Mouse (Mus musculus): Measurements from ENCODE around the gene Krt88.

Krt88 gene

DNA sequence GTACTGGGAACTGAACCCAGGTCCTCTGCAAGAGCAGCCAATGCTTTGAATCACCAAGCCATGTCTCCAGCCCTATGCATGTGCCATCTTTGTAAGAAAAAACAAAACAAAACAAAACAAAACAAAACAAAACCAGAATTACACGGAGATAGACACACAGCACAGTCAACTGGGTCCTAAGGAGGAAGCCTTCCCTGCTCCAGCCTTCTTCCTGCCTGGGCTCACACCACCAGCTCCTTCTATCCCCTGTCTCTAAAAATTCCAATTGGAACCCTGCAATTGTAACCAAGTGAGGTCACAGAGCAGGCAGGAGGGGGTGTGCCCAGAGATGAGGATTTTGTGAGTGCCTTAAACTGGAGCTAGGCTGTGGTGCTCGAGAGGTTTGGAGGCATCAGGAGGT is at the start of gene Krt88:
Gene Krt88, plus strand, starts transcription at position 301 of the 400 bp plus-strand sequence.
- DNase-seq (ENCODE audit: low spot score in 2 of 2), result no peak

DNA sequence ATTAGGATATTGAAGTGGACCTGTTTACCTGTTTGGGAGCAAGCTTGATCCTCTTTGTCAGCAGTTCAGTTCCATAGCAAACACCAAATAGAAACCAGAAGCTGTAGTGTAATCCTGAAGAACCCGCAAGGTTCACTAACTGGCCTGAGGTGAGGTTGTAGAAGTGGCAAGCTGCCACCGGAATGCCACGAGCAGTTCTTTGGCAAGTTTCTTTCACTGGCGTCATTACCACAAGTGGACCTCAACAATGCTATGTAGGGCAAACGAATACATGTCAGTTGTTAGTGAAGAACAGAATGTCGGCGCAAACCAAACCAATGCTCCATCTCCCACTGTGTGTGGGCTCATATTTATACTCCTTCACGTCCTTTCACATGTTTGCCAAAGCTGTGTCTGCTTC is 49.3 kb upstream of the Krt88 start:
- no peak for DNase-seq (ENCODE audit: low spot score in 2 of 2)

DNA sequence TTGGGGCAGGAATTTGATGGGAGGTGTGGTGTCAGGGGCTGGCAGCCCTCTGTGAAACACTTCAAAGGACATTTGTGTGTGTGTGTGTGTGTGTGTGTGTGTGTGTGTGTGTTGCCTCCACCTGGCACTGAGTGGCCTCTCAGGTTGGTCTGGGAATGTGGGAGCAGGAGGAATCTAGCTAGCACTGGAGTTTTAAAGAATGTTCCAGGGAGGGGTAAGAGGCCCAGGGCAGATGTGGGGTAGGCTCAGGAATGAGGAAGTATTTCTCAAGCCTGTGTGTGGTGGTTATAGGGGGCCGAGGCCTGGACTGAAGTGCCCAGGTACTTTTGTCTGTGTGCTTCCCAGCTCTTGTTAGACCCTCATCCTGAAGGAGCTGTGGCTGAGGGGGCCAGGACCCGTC is 36.8 kb upstream of the Krt88 start, which contains the start of gene Krt7:
Gene Krt7, plus strand, starts transcription at position 269 of the 400 bp plus-strand sequence.
- DNase-seq (ENCODE audit: low spot score in 2 of 2), result no peak

DNA sequence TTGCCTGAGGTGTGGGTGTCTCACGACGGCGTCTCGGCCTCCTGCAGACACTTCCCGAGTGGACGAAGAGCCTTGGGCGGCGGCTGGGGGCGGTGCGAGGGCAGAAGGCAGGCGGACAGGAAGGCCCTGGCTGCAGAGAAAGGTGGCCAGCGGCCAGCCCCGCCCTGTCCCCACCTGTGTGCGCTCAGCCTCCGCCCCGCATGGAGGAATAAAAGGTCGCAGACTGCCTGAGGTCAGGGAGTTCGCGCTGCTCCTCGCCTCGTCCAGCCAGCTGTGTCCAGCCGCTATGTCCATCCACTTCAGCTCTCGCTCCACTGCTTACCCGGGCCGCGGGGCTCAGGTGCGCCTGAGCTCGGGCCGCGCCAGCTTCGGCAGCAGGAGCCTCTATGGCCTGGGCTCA is 35.4 kb upstream of the Krt88 start:
- peak in 1 of 2 experiments; percentile 62 for DNase-seq (ENCODE audit: low spot score in 2 of 2)

DNA sequence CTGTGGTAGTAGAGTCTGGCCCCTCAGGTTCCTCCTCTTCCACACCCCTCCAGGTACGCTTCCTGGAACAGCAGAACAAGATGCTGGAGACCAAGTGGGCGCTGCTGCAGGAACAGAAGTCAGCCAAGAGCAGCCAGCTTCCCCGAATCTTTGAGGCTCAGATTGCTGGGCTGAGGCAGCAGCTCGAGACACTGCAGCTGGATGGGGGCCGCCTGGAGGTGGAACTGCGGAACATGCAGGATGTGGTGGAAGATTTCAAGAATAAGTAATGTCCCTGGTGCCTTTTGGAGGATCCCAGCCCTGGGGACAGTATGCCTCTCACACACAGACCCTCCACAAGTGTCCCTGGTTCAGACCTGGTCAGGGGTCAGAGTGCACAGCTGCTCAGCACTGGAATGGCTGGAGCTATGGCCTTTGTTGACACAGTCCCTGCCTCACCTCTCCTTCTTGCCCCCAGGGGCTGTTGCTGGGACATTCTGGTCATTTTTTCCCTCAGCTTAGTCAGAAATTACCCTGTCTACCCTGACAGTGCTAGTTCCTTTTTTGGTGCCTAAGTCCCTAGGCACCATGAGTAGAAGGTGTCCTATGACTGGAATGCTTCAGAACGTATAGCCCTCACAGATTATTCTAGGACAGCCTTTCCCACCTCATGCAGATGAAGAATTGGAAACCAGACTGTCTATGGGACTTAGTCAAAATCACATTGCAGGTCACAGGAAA is 33.5 kb upstream of the Krt88 start:
- no peak for DNase-seq (ENCODE audit: low spot score in 2 of 2)

DNA sequence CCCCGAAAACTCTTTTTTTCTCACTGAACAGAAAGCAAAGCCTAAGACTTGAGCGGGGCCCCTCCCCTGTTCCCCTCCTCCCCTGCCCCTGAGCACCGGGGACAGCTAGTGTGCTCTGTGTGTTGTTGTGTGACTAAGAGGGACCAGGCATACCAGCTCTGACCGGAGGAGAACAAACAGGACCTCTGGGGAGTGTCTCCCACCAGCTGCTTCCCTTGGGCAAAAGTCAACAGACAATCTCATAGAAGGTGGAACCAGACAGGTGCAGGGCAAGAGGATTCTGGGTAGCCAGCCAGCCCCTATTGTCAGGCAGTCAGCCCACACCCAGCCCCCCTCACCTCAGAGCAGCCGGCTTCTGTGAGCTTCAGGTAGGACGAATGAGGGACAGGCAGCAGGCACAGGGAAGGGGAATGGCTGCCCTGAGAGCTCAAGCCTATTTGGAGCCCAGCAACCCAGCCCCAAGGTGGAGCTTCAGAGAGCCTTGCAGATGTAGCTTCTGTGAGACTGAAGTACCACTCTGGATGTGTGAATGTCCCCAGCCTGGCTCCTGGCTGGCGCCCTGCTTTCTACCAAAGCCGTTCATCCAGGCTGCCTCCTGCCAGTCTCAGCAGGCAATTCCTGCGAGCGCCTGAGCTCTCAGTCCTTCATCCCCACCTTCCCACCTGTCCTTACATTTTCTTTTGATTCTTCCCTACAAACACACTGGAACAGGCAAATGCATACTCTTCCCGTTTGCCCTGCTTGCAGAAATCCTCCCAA is 32.6 kb upstream of the Krt88 start:
- DNase-seq (ENCODE audit: low spot score in 2 of 2), result no peak

DNA sequence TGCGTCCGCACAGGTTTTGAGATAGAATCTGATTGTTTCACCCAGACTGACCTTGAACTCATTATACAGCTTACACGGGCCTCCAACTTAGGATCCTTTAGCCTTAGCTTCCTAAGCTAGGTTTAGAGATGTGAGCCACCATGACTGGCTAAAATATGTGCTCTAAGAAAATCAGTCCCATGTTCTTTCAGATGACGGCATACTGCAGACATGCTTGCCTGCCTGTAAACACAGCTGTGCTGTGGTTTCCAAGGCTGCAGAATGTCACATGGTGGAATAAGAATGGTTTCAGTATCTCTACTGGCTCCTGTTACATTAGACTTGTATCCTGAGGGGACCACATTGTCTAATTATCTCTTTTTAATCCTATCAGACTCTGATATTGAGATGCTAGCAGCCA is 28.6 kb upstream of the Krt88 start:
- no peak for DNase-seq (ENCODE audit: low spot score in 2 of 2)

DNA sequence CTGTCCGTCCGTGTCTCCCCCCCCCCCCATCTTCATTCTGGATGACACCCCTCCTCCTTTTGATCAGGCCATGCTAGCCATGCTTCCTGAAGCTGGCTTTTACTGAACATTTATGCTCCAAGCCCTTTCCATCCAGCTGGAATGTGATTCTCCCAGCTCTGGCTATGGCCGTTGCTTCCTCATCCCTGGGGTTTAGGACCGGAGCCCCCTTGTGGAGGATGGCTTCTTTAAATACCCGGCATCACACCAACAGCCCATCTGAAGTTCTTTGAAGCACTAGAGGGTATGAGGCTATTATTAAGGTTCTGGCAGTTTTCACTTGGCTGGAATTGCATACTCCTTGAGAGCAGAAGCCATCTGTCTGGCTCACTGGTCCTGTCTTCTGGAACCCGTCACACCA is 26.6 kb upstream of the Krt88 start:
- DNase-seq (ENCODE audit: low spot score in 2 of 2), result no peak

DNA sequence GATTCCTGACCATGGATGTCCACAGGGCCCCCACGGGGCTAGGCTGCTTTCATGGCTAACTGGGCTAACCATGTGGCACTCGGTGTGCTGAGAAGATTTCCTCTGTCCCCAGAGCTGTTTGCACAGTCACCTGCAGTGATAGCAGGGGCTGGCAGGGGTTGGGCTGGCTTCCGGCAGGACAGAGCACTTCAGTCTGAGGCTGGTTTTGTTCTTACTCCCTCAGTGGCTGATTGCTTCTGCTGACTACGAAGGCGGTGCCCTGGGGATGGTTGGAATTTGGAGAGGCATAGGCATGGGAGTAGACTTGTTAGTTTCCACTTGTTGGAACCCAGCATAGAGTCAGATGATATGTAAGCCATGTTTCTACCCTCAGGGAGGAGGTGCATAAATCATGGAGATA is 22.6 kb upstream of the Krt88 start:
- no peak for DNase-seq (ENCODE audit: low spot score in 2 of 2)

DNA sequence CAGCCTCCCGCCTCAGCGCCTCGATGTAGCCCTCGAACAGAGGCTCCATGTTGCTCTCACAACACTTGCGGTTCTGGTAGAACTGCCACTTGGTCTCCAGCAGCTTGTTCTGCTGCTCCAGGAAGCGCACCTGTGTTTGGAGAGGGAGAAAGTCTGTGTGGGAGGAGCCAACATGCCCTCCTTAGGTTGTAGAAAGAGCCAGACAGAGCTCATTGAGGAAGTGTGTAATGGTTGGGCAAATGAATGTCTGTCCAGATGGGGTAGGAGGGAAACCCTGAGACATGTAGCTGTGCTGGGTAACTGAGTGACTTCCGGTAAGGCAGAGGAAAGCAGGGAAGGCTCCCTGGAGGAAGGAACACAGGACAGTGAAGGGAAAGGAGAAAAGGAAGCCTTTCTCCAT is 10.9 kb upstream of the Krt88 start:
- DNase-seq (ENCODE audit: low spot score in 2 of 2), result no peak

DNA sequence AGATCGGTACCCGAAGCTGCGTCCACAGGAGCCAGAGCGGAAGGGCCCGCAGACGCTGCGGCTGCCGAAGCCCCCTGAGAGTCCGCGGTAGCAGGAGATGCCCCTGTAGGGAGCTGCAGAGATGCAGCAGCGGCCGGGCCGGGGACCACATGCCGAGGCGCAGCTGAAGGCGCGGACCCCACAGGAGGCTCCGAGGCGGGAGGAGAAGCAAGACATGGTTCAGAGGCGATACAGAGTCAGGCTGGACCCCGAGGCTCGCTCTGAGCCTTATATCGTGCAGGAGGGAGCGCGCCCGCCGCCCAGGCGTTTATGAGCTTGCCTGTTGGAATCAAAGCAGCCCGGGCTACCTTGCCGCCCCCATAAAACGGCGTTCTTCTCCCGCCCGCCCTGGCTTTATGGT is 9.0 kb upstream of the Krt88 start, which contains the start of gene Krt87:
Gene Krt87, minus strand, starts transcription at position 250 of the 400 bp plus-strand sequence.
- no peak for DNase-seq (ENCODE audit: low spot score in 2 of 2)

DNA sequence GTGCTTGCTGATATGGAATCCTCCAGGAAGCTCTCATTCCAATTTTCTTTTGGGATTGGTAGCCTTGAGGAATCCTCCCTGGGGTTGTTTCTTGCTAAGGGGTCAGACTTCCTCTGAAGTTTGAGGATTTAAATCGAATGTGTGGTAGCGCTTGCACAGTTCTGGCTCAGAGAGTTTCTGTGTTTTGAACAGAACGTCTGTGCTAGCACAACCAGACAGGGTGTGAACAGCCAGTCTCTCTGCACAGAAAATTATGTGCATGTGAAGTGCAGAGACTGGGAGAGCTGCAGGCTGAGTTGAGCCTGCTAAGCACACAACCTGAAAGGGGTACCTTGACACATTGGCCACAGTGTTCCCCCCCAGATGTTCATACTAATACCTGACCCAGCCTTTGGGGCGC is 6.7 kb upstream of the Krt88 start:
- no peak for DNase-seq (ENCODE audit: low spot score in 2 of 2)

DNA sequence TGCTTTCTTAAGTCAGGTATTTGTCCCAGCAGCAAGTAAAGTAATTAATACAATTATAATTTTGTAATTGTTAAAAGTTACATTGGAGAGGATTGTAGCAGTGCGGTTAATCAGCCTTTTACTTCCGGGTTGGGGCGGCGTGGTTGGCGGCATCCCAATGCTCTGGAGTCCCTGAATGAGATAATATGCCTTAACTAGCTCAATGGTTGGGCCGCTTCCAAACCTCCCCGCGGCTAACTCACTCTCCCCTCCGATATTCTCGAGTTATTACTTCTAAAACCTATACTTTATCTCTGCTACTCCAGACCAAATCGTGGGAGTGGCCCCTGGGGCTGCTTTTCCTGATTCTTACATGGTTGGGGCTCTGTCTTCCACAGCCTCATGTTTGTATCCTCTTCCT is 972 bp upstream of the Krt88 start:
- DNase-seq (ENCODE audit: low spot score in 2 of 2), result no peak

DNA sequence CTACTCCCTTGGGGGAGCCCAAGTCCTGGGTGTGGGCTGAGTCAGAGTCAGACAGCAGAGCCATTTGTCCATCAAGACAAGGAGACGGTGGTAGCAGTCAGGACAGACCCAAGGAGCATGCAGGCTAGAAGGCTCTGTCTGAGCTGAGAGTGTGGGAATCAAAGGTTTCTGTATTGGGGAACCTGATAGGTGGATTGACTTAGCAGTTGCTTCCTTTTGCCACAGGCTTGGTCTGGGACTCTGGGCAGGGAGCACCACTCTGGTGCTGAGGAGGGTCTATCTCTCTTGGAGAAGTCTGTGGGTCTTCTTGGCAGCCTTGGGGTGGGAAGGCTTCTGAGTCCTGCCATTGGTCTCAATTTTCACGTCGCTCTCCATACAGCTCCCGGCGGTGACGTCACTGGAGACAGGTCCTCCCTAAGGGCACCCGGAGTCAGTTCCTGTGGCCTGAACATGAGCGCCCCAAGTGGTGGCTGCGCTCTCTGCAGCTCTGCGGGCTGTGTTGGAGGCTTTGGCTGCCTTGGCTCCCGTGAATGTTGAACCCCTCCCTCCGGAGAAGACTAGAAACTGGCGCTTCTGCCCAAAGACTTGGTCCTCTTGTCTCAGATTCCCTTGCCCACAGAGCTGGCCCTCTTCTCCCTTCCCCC is 5.7 kb downstream of the Krt88 start:
- DNase-seq (ENCODE audit: low spot score in 2 of 2), result peak; percentile 54 to 87

DNA sequence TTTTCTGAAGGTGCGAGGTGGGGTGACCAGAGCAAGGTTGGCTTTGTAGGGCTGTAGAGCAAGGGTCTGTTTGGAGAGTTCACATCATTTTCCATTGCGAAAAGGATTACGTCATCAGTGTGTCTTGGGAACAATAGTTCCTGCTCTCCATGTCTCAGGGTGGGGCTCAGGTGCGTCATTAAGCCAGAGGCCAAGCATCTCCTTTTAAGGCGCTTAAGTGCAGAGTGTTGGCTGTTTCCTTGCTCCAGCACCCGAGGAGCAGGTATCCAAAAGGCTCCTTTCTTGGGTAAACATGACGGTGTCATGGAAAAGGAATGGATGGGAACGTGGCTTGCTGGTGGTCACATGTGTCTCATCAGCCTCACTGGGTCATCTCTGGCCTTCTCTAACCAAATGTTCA is 7.2 kb downstream of the Krt88 start:
- no peak for DNase-seq (ENCODE audit: low spot score in 2 of 2)

DNA sequence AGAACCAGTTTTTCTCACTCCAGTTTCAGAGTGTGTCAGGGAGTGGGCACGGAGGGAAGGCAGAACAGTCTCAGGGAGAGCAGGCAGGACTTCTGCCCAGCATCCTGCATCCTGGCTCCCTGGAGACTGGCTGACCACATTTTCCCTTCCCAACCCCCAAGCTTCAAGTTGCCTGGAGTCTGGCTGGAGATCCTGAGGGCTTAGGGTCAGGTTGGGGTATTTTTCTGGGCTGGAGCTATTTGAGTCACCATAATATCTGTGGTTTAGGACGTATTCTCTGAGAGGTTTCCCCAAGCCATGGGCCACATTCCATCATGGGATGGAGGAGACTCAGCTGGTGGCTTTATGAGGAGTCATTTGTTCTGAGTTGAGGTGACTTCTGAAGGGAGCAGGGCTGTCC is 7.7 kb downstream of the Krt88 start:
- no peak for DNase-seq (ENCODE audit: low spot score in 2 of 2)

DNA sequence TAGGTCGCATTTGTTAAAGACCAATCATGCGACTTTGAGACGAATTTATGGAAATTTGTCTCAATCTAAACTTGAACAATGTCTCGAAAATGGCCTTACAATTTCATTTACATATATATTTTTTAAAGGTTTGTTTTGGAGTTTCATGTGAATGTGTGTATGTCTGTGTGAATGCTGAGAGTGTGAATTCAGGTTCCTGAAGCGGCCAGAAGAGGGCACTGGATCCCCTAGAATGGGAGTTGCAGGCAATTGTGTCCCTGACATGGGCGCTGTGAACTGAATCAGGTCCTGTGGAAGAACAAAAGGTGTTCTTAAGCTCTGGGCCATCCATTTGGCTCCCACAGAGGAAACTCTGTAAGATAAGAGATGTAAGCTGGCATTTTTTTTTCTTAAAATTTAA is 8.3 kb downstream of the Krt88 start:
- no peak for DNase-seq (ENCODE audit: low spot score in 2 of 2)

DNA sequence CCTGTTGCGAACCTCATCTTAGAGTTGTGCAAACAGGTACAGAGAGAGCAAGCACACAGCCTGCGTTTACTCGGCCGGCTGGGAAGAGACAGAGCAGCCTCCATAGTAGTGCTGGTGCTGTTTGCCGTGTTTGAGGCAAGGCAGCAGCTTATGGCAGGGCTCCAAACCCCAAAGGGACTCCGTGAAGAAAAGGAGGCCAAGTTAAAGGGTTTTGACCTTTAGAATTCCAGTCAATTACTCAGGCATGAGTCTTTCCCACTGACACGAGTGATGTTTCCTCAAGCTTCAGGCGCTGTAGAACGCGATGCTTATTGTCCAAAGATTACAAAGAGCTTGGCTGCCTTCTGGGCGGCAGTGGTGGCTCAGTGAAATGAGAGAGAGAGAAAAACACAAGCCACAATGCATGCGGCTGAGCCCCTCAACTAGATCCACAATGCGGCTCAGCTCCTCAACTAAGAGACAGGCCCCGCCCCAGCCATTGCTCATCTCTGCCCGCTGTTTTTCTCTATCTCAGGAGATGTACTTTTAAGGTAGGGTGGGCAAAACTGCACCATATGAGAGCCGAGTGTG is 10.9 kb downstream of the Krt88 start:
- DNase-seq (ENCODE audit: low spot score in 2 of 2), result no peak

DNA sequence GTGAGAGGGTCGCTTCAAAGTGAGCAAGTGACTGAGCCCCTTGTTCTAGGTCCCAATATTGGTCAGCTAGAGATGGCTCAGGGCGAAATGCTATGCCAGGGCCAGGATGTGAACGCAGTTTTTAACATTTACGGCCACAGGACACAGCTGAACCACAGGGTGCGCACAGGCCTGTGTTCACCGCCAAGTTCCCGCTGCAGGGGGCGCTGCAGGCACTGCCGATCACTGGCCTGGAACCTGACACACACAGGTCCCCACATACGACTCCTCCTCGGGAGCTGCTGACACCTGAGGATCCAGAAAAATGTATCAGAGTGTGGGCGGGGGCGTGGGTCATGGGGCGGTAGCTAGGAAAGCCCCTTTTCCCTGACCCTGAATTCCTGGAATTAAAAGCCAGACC is 11.7 kb downstream of the Krt88 start:
- DNase-seq (ENCODE audit: low spot score in 2 of 2), result no peak

DNA sequence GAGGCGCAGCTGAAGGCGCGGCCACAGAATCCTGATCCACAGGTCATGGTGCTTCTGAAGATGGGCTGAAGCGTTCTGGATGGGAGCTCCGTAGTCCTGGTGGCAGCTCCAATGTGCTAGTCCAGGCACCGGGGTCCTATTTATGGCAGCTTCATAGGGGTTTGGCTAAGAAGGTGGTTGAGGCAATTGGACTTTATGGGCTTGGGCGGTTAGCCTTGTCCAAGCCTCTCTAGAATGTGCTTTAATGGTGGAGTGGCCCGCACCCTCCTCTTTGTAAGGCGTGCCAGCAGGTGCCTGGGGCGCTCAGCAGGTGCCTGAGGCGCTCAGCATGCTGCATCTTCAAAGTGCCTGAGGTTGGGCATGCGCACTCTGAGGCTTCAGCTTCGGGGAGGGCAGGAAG is 16.1 kb downstream of the Krt88 start, which contains the start of gene Krt81:
Gene Krt81, minus strand, starts transcription at position 101 of the 400 bp plus-strand sequence.
- DNase-seq (ENCODE audit: low spot score in 2 of 2), result no peak

DNA sequence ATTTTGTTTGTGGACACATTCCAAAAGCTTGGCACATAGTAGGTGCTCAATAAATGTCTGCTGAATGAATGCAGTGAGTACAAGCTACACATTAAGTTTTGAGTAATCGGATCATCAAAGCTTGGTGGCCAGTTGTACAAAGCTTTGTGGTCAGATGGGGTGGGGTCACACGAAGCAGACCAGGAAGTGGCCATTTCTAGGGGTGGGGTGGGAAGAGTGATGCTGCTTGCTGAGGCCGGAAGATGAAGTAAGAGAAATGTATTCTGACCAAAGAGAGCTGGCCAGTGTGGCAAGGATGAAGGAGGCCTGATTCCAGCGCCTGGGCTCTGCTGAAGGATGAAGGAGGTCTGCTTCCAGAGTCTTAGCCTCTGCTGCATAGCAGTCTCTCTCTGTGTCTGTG is 21.5 kb downstream of the Krt88 start:
- no peak for DNase-seq (ENCODE audit: low spot score in 2 of 2)

DNA sequence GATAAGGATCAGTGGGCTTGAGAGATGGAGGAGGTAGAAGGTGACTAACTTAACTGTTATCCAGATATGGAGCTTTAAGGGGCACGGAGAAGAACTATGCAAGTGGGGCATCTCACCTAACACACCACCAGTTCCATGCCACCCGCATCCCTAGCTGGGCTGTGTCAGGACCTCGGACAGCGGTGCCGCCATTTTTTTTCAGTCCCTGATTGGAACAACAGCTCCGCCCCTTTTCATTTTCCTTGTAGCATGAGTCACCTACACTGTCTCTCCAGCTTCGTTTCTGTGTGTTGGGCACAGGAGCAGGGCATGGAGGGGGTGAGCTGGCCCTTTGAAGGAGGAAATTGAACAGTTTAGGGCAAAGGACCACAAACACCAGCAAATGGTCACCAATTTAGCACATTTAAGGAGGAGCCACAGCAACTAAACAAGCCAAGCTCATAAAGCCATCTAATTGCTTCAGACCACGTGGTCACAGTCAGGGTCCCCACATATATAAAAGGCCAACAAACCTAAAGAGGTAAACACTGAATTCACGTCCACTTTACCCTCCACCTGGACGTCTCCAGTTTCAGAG is 25.5 kb downstream of the Krt88 start, which contains the start of gene Krt86:
Gene Krt86, plus strand, starts transcription at position 527 of the 577 bp plus-strand sequence.
- DNase-seq (ENCODE audit: low spot score in 2 of 2), result no peak
